Mouse (Mus musculus): ENCODE data around the gene Snx29. TPM values are rescaled to one million over a fixed set of nuclear protein-coding genes. Genes with fewer than 3 reads are reported as not detected.
"Not testable (repeated sequence)": the region's sequence is repeated elsewhere in the genome, so short reads cannot be mapped to it uniquely, and the experiment has no call there.

The Snx29 gene
- polyA plus RNA-seq, 1 experiment from 2014 or later, result 19.2 TPM

GRCm38 (mm10) chr16:11569127-11569526 lies 246.4 kb downstream of the Snx29 start:
- Histone ChIP-seq H3K4me2 (replicated peaks) (no peak overlapping the region), H3K36me3 (peaks cover 4% of the 10 kb centered on the region; the same call in 1 of the 2 replicates), H3K4me3 (no peak overlapping the region), H3K4me1 (no peaks in the 10 kb centered on the region; the same call in 1 of the 2 replicates), H3K9ac (no peak overlapping the region), H3K9me3 (replicated peaks) (no peaks in the 10 kb centered on the region), H3K27ac (no peak overlapping the region), H3K27me3 (no peaks in the 10 kb centered on the region)
- WGBS, result 64% methylated on average over 6 of the region's 6 CpGs
- no peak for ATAC-seq (ENCODE audit: low FRiP score)

- 69% methylated on average over 2 of the region's 2 CpGs for WGBS
- Histone ChIP-seq H3K4me2 (replicated peaks) (no peak overlapping the region), H3K4me1 (no peaks in the 10 kb centered on the region; the same call in 1 of the 2 replicates), H3K4me3 (no peak overlapping the region), H3K27ac (no peak overlapping the region), H3K9me3 (replicated peaks) (no peaks in the 10 kb centered on the region), H3K27me3 (no peaks in the 10 kb centered on the region), H3K36me3 (peaks cover 4% of the 10 kb centered on the region; the same call in 1 of the 2 replicates), H3K9ac (no peak overlapping the region)
- no peak for ATAC-seq (ENCODE audit: low FRiP score)
Measured at GRCm38 (mm10) chr16:11570072-11570471, 247.4 kb downstream of the Snx29 start.

DNA sequence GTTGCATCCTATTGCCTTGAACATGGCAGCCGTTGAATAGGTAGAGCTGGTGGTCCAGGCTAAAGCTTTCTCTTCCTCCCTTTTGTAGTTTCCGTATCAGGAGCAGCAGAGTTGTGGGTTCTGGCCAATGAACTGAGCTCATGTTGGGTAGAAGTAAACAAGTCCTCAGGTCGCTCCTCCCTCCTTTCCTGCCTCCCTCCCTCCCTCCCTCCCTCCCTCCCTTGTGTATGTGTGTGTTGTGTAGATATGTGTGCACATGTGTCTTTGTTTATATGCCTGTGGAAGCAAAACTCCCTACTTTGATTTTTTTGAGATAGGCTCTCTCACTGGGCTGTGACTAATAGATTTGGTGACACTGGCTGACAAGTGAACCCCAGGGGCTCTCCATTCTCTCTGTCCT lies 251.8 kb downstream of the Snx29 start:
- 76% methylated on average over 3 of the region's 3 CpGs for WGBS
- no peaks in the 10 kb centered on the region for H3K4me1 ChIP-seq
- no peaks in the 10 kb centered on the region for H3K9me3 ChIP-seq (replicated peaks)
- no peaks in the 10 kb centered on the region for H3K27me3 ChIP-seq
- peaks cover 4% of the 10 kb centered on the region; the same call in 1 of the 2 replicates for H3K36me3 ChIP-seq
- no peak for ATAC-seq (ENCODE audit: low FRiP score)
- H3K9ac ChIP-seq, result no peak overlapping the region
- H3K4me3 ChIP-seq, result no peak overlapping the region
- no peak overlapping the region for H3K4me2 ChIP-seq (replicated peaks)
- H3K27ac ChIP-seq, result no peak overlapping the region

DNA sequence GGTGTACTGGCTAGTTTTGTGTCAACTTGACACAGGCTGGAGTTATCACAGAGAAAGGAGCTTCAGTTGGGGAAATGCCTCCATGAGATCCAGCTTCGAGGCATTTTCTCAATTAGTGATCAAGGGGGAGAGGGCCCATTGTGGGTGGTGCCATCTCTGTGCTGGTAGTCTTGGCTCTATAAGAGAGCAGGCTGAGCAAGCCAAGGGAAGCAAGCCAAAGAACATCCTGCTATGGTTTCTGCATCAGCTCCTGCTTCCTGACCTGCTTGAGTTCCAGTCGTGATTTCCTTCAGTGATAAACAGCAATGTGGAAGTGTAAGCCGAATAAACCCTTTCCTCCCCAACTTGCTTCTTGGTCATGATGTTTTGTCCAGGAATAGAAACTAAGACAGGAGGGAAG lies 253.0 kb downstream of the Snx29 start:
- H3K4me2 ChIP-seq (replicated peaks); H3K9me3 ChIP-seq (replicated peaks); H3K4me3 ChIP-seq; H3K27me3 ChIP-seq; H3K36me3 ChIP-seq; ATAC-seq (ENCODE audit: low FRiP score); H3K4me1 ChIP-seq; H3K27ac ChIP-seq; H3K9ac ChIP-seq: not testable (repeated sequence)
- WGBS, result 77% methylated on average over 3 of the region's 3 CpGs

DNA sequence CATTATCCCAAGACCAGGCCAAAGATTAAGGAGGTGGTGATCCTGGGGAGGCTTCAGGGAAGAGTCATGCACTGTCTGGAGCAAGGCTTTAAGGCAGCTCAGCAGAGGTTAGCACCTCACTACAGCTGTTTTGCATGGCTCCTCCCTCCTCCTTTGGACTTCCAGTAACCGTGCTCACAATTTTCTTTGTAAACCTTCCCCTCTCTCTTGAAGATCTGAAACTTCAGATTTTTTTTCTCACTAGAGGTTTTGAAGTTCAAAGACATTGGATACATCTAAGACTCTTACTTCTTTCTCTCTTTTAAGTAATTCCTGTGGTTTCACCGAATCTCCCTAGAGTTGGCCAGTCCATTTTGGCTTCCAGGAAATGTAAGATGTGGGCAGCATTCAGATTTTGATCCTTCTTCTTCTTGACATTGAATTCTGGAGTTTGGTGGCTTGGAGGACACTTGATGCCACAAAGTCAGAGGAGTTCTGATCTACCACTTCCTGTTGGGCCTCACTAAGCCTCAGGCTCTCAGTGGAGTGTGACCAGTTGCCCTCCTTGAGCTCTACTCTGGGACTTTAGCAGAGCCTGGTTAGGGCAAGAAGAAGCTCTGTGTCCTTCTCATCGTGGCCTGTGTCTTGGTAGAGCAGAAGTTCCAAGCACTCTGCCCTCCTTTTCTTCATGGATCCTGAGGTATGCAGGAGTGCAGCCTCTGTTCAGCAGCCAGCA lies 255.0 kb downstream of the Snx29 start:
- Histone ChIP-seq H3K4me3 (no peak overlapping the region), H3K27ac (no peak overlapping the region), H3K36me3 (no peaks in the 10 kb centered on the region), H3K27me3 (no peaks in the 10 kb centered on the region), H3K9me3 (replicated peaks) (no peaks in the 10 kb centered on the region), H3K4me2 (replicated peaks) (no peak overlapping the region), H3K9ac (no peak overlapping the region), H3K4me1 (no peaks in the 10 kb centered on the region)
- no peak for ATAC-seq (ENCODE audit: low FRiP score)
- WGBS, result 88% methylated on average over 3 of the region's 3 CpGs

DNA sequence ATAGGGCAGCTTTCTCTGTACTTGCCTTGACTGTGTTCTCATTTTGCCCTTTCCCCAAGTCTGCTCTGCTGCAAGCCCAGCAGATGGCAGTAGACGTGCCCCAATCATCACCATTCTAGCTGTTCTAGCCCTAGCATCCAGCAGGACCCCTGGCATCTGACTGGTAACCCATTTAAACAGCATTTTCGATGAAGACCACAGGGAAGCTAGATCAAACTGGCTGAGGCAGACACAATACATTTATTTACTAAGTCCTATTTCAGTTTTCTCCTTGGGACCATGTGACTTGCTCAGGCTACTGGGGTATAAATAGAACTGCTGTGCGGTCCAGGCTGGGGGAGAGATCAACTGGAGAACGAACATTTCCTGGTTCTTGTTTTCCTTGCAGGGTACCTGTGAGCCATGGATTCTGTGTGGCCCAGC lies 257.0 kb downstream of the Snx29 start:
- no peaks in the 10 kb centered on the region for H3K9me3 ChIP-seq (replicated peaks)
- no peak overlapping the region for H3K9ac ChIP-seq
- no peaks in the 10 kb centered on the region for H3K36me3 ChIP-seq
- no peak overlapping the region for H3K4me3 ChIP-seq
- H3K4me1 ChIP-seq, result no peaks in the 10 kb centered on the region
- peak; percentile 46 for ATAC-seq (ENCODE audit: low FRiP score)
- WGBS, result 55% methylated on average over 4 of the region's 4 CpGs
- H3K4me2 ChIP-seq (replicated peaks), result no peak overlapping the region
- H3K27me3 ChIP-seq, result no peaks in the 10 kb centered on the region
- no peak overlapping the region for H3K27ac ChIP-seq

GRCm38 (mm10) chr16:11583941-11584639 lies 261.4 kb downstream of the Snx29 start:
- 90% methylated on average over 8 of the region's 8 CpGs for WGBS
- H3K9ac ChIP-seq, result no peak overlapping the region

GRCm38 (mm10) chr16:11588689-11589088 lies 266.0 kb downstream of the Snx29 start:
- no peak overlapping the region for H3K4me3 ChIP-seq
- no peak overlapping the region for H3K9ac ChIP-seq
- no peak overlapping the region for H3K4me2 ChIP-seq (replicated peaks)
- no peaks in the 10 kb centered on the region for H3K9me3 ChIP-seq (replicated peaks)
- 0 out of 2 replicates have a peak, but pooled peaks cover 6% of the 10 kb centered on the region for H3K4me1 ChIP-seq
- H3K27me3 ChIP-seq, result no peaks in the 10 kb centered on the region
- H3K36me3 ChIP-seq, result no peaks in the 10 kb centered on the region
- ATAC-seq (ENCODE audit: low FRiP score), result no peak
- no peak overlapping the region for H3K27ac ChIP-seq

More at GRCm38 (mm10) chr16:11583941-11584639, 261.4 kb downstream of the Snx29 start:
- Histone ChIP-seq H3K27ac (no peak overlapping the region), H3K9me3 (replicated peaks) (no peaks in the 10 kb centered on the region), H3K4me1 (no peaks in the 10 kb centered on the region), H3K27me3 (no peaks in the 10 kb centered on the region), H3K4me3 (no peak overlapping the region), H3K4me2 (replicated peaks) (no peak overlapping the region), H3K36me3 (no peaks in the 10 kb centered on the region)
- ATAC-seq (ENCODE audit: low FRiP score), result no peak

DNA sequence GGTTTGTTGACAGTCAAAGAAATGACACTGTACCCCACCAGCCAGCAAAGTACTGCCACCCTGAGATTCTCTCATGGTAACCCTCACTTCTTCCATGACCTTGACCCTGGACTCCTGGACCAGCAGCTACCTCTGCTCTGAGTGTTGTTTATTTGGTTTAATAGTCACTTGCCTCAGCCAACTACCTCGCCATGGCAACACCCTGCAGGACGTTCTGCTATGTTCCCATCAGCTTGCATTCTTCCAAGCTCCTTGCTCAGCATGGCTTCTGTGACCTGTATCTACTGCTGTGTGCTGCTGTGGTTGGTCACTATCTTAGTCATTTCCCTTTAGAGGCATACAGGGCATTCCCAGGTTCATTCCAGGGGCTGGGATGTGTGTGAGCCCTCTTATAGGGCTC lies 266.6 kb downstream of the Snx29 start:
- H3K4me2 ChIP-seq (replicated peaks), result no peak overlapping the region
- 0 out of 2 replicates have a peak, but pooled peaks cover 6% of the 10 kb centered on the region for H3K4me1 ChIP-seq
- WGBS, result 48% methylated on average over 2 of the region's 2 CpGs
- ATAC-seq (ENCODE audit: low FRiP score), result no peak
- H3K9me3 ChIP-seq (replicated peaks), result no peaks in the 10 kb centered on the region
- H3K27me3 ChIP-seq, result no peaks in the 10 kb centered on the region
- H3K27ac ChIP-seq, result no peak overlapping the region
- no peak overlapping the region for H3K4me3 ChIP-seq
- no peaks in the 10 kb centered on the region for H3K36me3 ChIP-seq
- H3K9ac ChIP-seq, result no peak overlapping the region

GRCm38 (mm10) chr16:11589782-11590695 lies 267.3 kb downstream of the Snx29 start:
- H3K4me1 ChIP-seq, result 0 out of 2 replicates have a peak, but pooled peaks cover 6% of the 10 kb centered on the region
- no peak overlapping the region for H3K27ac ChIP-seq
- H3K27me3 ChIP-seq, result no peaks in the 10 kb centered on the region
- no peak overlapping the region for H3K4me2 ChIP-seq (replicated peaks)
- H3K36me3 ChIP-seq, result no peaks in the 10 kb centered on the region
- WGBS, result 86% methylated on average over 10 of the region's 10 CpGs
- no peaks in the 10 kb centered on the region for H3K9me3 ChIP-seq (replicated peaks)
- no peak overlapping the region for H3K4me3 ChIP-seq
- no peak for ATAC-seq (ENCODE audit: low FRiP score)
- no peak overlapping the region for H3K9ac ChIP-seq

- no peak for ATAC-seq (ENCODE audit: low FRiP score)
- no peaks in the 10 kb centered on the region for H3K9me3 ChIP-seq (replicated peaks)
- WGBS, result 89% methylated on average over 3 of the region's 3 CpGs
Measured at GRCm38 (mm10) chr16:11596599-11596998, 273.9 kb downstream of the Snx29 start.

DNA sequence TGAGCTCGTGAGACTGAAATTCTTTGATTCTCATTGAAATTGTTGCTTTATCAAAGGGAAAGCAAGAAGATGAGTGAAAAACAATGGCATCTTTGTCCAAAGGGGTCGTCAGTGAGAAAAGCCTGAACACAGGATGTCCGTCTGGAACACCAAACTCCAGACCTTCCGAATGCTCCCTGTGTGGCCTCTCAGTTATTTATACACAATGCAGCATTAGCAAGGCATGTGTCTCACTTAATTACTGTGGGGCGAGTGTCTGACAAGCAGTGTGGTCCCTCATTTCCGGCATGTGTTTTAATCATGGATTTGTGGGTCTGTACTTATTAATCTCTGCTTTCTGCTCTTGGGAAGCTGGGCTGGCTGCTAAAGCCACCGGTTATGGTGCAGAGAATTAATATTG lies 275.1 kb downstream of the Snx29 start:
- Histone ChIP-seq H3K36me3 (no peaks in the 10 kb centered on the region), H3K27me3 (no peaks in the 10 kb centered on the region), H3K4me1 (peaks cover 7% of the 10 kb centered on the region), H3K9me3 (replicated peaks) (no peaks in the 10 kb centered on the region), H3K27ac (no peak overlapping the region), H3K4me2 (replicated peaks) (no peak overlapping the region), H3K4me3 (no peak overlapping the region), H3K9ac (no peak overlapping the region)
- WGBS, result 43% methylated on average over 7 of the region's 7 CpGs
- ATAC-seq (ENCODE audit: low FRiP score), result no peak

More at GRCm38 (mm10) chr16:11596599-11596998, 273.9 kb downstream of the Snx29 start:
- Histone ChIP-seq H3K4me3 (no peak overlapping the region), H3K27me3 (no peaks in the 10 kb centered on the region), H3K36me3 (no peaks in the 10 kb centered on the region), H3K4me1 (peaks cover 7% of the 10 kb centered on the region), H3K9ac (no peak overlapping the region), H3K27ac (no peak overlapping the region), H3K4me2 (replicated peaks) (no peak overlapping the region)
